Mouse (Mus musculus): Measurements from ENCODE around the gene Pip4k2b.
"Not testable (repeated sequence)": the region's sequence is repeated elsewhere in the genome, so short reads cannot be mapped to it uniquely, and the experiment has no call there.

The Pip4k2b gene

GRCm38 (mm10) chr11:97753277-97753676 is 8.8 kb upstream of the Pip4k2b start:
- intact Hi-C loops (cut with DNase I): no loop called here

- intact Hi-C loops (cut with DNase I): no loop called here
Measured at GRCm38 (mm10) chr11:97748496-97748895, 4.0 kb upstream of the Pip4k2b start.

- intact Hi-C loops (cut with DNase I): no loop called here
Measured at GRCm38 (mm10) chr11:97747773-97748172, 3.3 kb upstream of the Pip4k2b start.

- intact Hi-C loops (cut with DNase I): no loop called here
Measured at GRCm38 (mm10) chr11:97745331-97745721, 822 bp upstream of the Pip4k2b start.

GRCm38 (mm10) chr11:97744718-97745330 is 320 bp upstream of the Pip4k2b start:
- intact Hi-C loops (cut with DNase I): loop anchor here (5.0 kb wide), 1 partner anchor 43 kb away; the partner anchor contains the start of genes Pcgf2 and Psmb3

GRCm38 (mm10) chr11:97743423-97743822 is 1.1 kb downstream of the Pip4k2b start:
- intact Hi-C loops (cut with DNase I): loop anchor here (5.0 kb wide), 1 partner anchor 41 kb away; the partner anchor contains the start of genes Pcgf2 and Psmb3

DNA sequence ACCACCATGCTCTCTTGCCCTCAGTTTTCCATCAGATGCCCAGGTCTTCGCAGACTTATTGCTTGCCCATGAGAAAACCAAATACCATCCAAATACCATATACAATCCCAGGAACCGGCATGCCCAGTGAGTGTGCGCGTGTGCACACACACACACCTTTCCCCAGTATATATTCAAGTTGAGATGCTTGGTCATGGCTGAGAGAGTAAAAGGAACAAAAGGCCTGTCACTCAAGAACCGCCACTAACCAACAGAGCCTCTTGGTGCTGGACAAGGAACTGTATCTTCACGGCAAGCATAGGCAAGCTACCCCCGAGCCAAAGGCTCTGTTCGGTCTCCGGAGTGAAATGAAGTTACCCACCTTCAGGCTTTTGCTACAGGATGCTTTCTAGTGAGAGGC is 1.9 kb downstream of the Pip4k2b start:
- intact Hi-C loops (cut with DNase I): loop anchor here (5.0 kb wide), 1 partner anchor 40 kb away; the partner anchor contains the start of genes Pcgf2 and Psmb3

- intact Hi-C loops (cut with DNase I): loop anchor here (5.0 kb wide), 1 partner anchor 40 kb away; the partner anchor contains the start of genes Pcgf2 and Psmb3
Measured at GRCm38 (mm10) chr11:97742157-97742556, 2.3 kb downstream of the Pip4k2b start.

DNA sequence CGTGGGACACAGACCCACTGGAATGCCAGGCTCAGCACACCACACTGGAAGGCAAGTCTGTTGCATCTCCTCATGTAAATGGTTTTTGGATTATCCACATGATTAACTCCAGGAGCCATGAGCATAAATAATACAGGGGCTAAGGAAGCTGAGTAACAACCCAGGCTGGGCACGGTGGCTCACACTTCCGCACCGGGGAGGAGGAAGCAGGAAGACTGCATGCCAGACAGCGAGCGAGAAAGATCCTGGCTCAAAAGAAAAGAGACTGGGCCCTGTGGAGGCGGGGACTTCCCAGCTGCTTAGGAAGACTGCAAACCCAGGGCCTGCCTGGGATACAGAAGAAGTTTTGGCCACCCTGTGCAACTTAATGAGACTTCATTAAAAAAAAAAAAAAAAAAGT is 4.3 kb downstream of the Pip4k2b start:
- intact Hi-C loops (cut with DNase I): loop anchor here (5.0 kb wide), 1 partner anchor 38 kb away; the partner anchor contains the start of genes Pcgf2 and Psmb3

DNA sequence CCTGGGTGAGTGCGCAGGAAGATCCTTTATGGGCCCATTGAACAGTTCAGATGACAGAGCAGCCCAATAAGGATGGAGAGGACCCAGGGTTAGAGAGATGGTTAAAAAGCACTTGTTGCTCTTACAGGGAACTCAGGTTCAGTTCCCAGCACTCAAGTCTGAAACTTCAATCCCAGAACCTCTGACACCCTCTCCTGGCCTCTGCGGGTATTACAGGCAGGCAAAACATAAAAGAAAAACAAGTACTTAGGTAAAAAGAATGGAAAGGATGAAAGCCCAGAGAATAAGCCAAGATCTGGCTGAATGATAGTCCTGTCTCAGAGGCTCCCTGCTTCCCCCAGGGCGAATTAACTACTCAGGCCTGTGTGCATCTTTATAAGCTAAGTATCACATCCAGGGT is 5.3 kb downstream of the Pip4k2b start:
- intact Hi-C loops (cut with DNase I): no loop called here

GRCm38 (mm10) chr11:97738703-97739102 is 5.8 kb downstream of the Pip4k2b start:
- intact Hi-C loops (cut with DNase I): no loop called here

- intact Hi-C loops (cut with DNase I): no loop called here
Measured at GRCm38 (mm10) chr11:97737600-97737999, 6.9 kb downstream of the Pip4k2b start.

GRCm38 (mm10) chr11:97736645-97737044 is 7.9 kb downstream of the Pip4k2b start:
- intact Hi-C loops (cut with DNase I): no loop called here

DNA sequence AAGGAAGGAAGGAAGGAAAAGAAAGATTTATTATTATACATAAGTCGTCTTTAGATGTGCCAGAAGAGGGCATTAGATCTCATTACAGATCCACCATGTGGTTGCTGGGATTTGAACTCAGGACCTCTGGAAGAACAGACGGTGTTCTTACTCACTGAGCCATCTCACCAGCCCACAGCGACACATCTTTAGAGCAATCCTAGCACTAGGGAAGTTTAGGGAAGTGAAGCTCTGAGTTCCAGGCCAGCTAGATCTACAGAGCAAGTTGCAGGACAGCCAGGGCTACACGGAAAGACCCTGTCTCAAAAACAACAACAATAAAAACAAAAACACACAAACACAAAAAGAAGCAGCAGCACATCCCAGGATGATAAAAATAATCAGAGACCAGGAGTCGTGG is 9.7 kb downstream of the Pip4k2b start:
- intact Hi-C loops (cut with DNase I): not testable (repeated sequence)

DNA sequence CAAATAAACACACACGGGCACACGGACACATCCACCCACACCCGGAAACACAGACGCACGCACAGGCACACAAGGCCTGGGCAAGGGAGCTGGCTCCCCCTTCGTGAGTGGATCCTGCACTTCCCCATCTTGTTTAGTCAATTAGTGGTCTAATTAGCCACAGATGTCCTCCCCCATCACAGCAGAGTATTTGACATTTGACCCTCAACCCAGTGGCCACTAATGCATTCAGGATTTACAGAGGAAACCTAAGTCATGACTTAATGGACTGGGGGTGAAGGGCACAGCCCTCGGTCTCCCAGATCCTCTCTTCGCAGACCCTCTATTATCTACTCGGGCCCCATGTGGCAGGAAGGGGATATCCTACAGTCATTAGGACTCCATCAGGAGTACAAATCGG is 10.8 kb downstream of the Pip4k2b start:
- intact Hi-C loops (cut with DNase I): no loop called here

GRCm38 (mm10) chr11:97728730-97729129 is 15.8 kb downstream of the Pip4k2b start:
- intact Hi-C loops (cut with DNase I): no loop called here

DNA sequence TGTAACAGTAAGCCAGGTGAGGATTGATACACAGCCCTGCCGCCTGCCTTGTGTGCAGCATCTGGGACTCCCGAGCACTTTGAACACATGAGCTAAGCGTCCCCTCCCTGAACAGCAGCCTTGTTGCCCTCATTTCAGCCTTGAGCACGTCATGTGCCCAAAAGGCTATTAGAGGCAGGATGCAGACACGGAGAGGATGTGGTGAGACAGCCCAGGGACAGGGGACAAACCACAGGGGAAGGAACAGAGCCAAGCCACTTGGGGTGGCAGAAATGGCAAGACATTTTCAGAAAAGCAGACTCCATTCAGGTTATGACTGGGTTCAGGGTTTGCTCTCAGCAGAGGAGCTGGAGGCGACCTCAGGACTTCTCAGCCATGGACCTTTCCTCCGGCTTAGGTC is 16.2 kb downstream of the Pip4k2b start:
- intact Hi-C loops (cut with DNase I): no loop called here

- intact Hi-C loops (cut with DNase I): no loop called here
Measured at GRCm38 (mm10) chr11:97723709-97724108, 20.8 kb downstream of the Pip4k2b start.

- intact Hi-C loops (cut with DNase I): no loop called here
Measured at GRCm38 (mm10) chr11:97721338-97721737, 23.2 kb downstream of the Pip4k2b start.

- intact Hi-C loops (cut with DNase I): no loop called here
Measured at GRCm38 (mm10) chr11:97719041-97719440, 25.5 kb downstream of the Pip4k2b start.

GRCm38 (mm10) chr11:97718281-97718860 is 26.1 kb downstream of the Pip4k2b start:
- intact Hi-C loops (cut with DNase I): no loop called here

GRCm38 (mm10) chr11:97717369-97718280 is 26.9 kb downstream of the Pip4k2b start:
- intact Hi-C loops (cut with DNase I): no loop called here

Data from adrenal gland (tissue).